Mouse (Mus musculus): ENCODE data around the gene Zfp398.
A peak's percentile ranks its signal among the peaks of the same experiment; 100 is the strongest.

The Zfp398 gene

DNA sequence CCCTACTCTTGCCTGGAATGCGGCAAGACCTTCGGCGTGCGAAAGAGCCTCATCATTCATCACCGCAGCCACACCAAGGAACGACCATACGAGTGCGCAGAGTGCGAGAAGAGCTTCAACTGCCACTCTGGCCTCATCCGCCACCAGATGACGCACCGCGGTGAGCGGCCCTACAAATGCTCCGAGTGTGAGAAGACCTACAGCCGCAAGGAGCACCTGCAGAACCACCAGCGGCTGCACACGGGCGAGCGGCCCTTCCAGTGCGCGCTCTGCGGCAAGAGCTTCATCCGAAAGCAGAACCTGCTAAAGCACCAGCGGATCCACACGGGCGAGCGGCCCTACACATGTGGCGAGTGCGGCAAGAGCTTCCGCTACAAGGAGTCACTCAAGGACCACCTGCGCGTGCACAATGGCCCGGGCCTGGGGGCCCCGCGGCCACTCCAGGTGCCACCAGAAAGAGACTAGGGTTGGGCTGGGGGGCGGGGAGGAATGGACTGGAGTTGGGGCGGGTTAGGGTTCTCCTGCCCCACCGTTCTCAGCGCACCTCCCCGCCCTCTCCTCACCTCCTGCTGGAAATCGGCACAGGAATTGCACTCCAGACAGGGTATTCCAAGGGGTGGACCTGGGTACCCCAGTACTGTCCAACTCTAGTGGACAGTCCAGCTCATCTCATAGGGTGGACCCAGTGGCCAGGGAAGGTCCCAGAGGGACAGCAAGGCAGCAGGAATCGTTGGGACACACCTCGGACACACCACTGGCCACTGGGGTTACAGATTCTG, 69.6 kb downstream of the Zfp398 start:
- DNase-seq = no peak

DNA sequence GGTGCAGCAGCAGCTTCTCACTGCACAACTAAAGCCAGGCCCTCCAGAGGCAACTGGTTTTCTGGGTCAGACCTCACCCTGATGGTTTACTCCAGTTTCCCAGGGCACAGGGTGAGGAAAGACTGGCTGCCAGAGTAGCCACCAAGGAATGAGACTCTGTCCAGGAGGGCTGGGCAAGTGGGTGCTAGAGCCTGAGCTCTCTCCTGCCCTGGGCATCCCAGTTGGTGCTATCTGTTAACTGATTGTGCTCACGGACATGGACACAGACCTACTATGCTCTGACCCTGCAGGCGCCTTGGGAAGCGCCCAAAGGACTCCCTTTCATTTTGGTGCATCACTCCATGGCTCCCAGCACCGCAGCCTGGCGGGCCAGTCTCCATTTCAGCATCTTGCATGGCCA, 70.9 kb downstream of the Zfp398 start:
- no peak for DNase-seq

DNA sequence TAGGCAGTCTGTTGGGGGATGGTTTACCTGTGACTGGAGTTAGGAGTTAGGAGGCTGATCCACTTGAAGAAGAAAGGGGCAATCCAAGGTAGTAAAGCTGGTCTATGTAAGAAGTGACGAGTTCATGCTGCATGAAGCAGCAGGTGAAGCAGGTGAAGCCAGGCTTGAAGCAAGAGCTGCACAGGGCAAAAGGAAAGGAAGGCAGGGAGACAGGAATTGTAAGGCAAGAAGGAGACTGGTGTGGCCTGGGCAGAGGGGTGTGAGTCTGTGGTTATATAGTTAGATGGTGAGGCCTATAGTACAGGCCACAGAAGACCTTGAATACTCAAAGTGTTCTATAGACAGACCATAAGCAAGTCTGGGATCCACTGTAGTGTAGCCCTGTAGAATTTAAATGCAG, 73.5 kb downstream of the Zfp398 start:
- DNase-seq = no peak

DNA sequence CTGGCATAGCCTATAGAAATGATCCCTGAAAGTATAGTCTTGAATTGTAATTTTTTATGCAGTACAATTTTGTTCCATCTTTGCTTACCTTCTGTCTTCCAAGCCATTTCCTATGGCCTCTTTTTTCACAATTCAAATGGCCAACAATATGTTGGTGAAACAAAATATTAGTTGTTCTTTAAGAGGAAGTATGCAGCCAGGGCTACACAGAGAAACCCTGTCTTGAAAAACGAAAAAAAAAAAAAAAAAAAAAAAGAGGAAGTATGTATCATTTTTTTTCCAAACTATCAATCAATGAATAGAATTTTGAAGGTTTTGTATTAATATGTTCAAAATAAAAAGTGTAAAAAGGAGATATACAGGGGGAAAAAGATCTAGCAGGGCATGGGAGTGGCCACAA, 76.2 kb downstream of the Zfp398 start:
- DNase-seq = no peak

DNA sequence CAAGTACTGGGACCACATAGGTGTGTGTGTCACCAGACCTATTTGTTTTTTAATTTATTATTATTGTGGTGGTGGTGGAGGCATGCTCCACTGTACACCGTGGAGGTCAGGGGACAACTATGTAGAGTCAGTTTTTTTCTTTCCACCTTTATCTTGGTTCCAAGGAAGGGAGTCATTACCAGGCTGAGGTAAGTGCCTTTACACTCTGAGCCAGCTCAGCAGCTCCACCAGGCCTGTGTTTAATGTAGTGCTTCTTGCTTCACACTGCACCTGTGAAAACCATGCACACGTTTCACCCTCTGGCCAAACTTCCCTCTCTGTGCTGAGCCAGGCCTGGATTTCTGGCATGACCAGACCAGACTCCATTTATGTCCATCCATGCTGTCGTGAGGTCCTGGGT, 77.5 kb downstream of the Zfp398 start:
- no peak for DNase-seq

DNA sequence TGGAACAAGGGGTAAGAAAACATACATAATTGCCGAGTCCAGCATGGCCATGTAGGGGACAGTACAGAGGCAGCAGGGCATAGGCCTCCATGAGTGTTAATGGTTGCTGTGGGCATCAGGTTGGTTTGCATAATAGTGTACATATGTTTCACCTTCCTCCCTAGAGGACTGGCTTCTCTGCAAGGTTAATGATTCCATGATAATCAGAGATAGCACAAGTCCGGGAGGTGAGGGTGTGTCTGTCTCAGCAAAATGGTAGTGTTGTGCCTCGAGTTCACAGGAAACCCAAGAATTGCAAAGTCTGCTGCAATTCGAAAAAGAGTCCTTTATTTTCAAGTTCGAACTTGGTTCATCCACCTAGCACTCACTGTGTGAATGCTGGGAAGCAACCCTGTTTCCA, 81.6 kb downstream of the Zfp398 start:
- no peak for DNase-seq

DNA sequence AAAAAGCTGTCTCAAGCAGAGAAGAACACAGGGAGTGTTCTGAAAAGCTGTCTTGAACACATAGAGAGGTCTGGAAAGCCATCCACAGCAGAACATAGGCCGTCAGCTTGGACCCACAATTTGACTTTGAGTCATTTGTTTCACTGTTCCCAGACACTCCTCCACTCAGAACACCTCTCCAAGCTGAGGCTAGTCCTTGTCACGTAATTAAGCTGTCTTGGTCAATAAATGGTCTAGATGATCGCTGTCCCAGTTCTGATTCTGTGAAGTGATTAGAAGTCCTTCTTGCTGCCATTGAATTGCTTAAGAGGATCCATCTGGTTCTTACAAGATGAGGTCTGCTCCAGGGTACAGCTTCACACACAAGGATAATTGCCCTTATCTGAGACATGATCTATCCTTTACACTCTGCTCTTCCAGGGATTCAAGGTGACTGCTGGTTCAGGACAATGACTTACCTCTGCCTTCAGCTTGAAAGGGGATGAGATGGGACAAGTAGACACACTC, 83.4 kb downstream of the Zfp398 start:
- no peak for DNase-seq

DNA sequence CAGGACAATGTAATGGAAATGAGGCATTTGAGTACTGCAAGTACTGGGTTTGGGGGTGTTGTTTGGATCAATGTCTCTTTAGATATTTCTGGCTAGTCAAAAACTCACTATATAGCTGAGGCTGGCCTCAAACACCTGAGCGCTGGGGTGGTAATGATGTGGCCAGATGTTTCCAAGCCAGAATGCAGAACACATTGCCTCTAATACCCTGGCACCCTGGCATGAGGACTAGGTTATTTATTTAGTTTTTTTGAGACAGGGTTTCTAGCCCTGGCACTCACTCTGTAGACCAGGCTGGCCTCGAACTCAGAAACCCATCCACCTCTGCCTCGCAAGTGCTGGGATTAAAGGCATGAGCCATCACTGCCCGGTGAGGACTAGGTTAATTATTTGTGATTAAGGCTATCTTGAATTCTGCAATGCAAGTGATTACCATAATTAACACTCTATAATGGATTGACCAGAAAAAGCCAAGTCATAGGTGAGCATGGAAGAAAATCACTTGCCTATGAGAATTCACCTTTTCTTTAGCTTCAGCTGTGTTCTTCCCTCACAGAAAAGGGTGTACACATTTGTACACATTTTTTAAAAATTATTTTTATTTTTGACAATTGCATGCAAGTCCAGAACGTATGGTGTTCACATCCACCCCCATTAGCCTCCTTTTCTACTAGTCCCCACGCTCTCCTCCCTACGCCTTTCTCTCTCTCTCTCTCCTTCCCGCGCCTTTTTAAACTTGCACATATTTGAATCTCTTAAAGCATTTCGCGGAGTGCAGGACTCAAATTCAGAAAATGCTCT, 84.4 kb downstream of the Zfp398 start:
- peak; percentile 24 for DNase-seq

DNA sequence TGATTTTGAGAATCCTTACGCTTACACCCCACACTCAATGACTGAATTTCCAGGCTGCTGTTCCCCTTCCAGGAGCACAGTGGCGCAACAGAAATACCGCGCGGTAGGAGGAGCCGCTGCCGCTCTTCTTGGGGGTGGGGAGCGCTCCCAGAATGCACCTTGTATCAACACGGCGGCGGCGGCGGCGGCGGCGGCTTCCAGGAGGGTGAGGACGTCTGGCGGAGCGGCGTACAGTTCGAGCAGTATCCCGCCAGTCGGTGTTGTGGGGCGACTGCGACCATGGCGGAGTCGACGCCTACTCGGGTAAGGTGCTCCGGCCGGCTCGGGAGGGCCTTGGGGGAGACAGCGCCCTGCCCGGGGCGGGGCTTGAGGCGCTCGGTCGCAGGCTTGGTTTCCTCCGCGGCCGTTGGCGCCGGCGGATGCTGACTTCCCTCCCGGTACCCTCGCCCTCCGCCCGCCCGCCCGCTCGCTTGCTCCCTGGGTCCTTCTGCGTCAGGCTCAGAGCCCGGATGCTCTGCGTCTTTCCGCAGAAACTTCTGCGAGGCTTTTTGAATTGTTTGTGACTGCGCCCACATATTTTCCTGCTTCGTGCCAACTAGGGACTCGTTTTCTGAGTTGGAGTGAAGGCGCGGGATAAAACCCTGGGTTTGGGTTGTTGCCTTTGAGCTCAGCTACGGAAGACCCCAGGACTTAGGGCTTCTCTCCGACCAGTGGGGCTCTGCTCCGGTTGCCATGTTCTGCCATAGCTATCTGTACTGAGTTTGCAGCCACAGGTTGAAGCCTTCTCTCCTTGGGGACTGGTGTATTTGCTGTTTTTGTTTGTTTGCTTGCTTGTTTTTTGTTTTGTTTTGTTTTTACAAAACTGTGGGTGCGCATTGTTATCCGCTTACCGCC, 85.2 kb downstream of the Zfp398 start, which contains the start of gene Zfp212:
Gene Zfp212 (plus strand): TSS at position 30 of the 894 bp plus-strand sequence.
- DNase-seq = peak; percentile 95
